Mouse (Mus musculus) intestine, embryonic 15.5 days (tissue): ENCODE measurements around the gene Pde1b. TPM values are rescaled to one million over a fixed set of nuclear protein-coding genes. Genes with fewer than 3 reads are reported as not detected.

Source experiments
- polyA plus RNA-seq: library from polyadenylated mRNA; unstranded; fragments of >200 nt; fragmentation: Nextera tagmentation; extraction: Ambion mirVana; gene quantifications from 2 replicates; pipeline ENCODE4 v1.2.1, GENCODE M21; 2015

Gene Pde1b
- polyA plus RNA-seq, 1 experiment from 2014 or later, result 6.3 TPM

Other genes starting within 250 kb of the Pde1b start
- gene Nfe2, start 244.6 kb upstream of the Pde1b start, polyA plus RNA-seq, result 3.5 and 4.9 TPM in 2 replicates
- 259 and 262 TPM in 2 replicates for gene Copz1, start 230.3 kb upstream of the Pde1b start, polyA plus RNA-seq
- gene Gpr84, start 192.4 kb upstream of the Pde1b start, polyA plus RNA-seq, result 0.20 and 0.29 TPM in 2 replicates
- 5.6 TPM in 2 replicates for gene Zfp385a, start 162.9 kb upstream of the Pde1b start, polyA plus RNA-seq
- 44.8 and 45.5 TPM in 2 replicates for gene Itga5, start 136.3 kb upstream of the Pde1b start, polyA plus RNA-seq
- gene Gtsf1, start 72.6 kb upstream of the Pde1b start, polyA plus RNA-seq, result not detected in 2 replicates
- not detected in 2 replicates for gene Gtsf2, start 54.6 kb upstream of the Pde1b start, polyA plus RNA-seq
- gene Nckap1l, start 49.2 kb upstream of the Pde1b start, polyA plus RNA-seq, result 3.2 and 3.3 TPM in 2 replicates
- 9.8 and 10.3 TPM in 2 replicates for gene Ppp1r1a, start 35.0 kb downstream of the Pde1b start, polyA plus RNA-seq
- not detected in 2 replicates for gene Glycam1, start 62.0 kb downstream of the Pde1b start, polyA plus RNA-seq